Mouse (Mus musculus) heart, postnatal 0 days (tissue): ENCODE data around the gene Ssr4. TPM values are rescaled to one million over a fixed set of nuclear protein-coding genes. Genes with fewer than 3 reads are reported as not detected.

Source experiments
- ATAC-seq: fragments of 200-750 bp; cut with Nextera tagmentation; 2 replicates; pipeline ENCODE4 v1.8.0; 2017; ENCODE audit warnings: low read depth, moderate number of reproducible peaks, moderate library complexity; ENCODE audit not compliant: insufficient read depth
- DNase-seq: peaks from one replicate; pipeline ENCODE4 v3.0.0-alpha.2; 2016; ENCODE audit warnings: low spot score
- H3K27ac ChIP-seq: fragments of 300-500 bp; sonication (generic); 2 replicates; pipeline ENCODE4 v1.5.1; 2014; ENCODE audit warnings: low read depth, mild to moderate bottlenecking
- H3K27me3 ChIP-seq: fragments of 300-500 bp; sonication (generic); 2 replicates; pipeline ENCODE4 v1.6.1; 2014; ENCODE audit warnings: low read length, mixed read lengths; ENCODE audit not compliant: control insufficient read depth, insufficient read depth
- H3K36me3 ChIP-seq: fragments of 300-500 bp; sonication (generic); replicated peaks from 2 replicates; pipeline ENCODE4 v1.6.1; 2014; ENCODE audit warnings: low read length, mixed read lengths; ENCODE audit not compliant: control insufficient read depth, insufficient read depth
- H3K4me1 ChIP-seq: fragments of 300-500 bp; sonication (generic); 2 replicates; pipeline ENCODE4 v1.6.1; 2014; ENCODE audit warnings: antibody characterized with exemption; ENCODE audit not compliant: control insufficient read depth, insufficient read depth
- H3K4me2 ChIP-seq: fragments of 300-500 bp; sonication (generic); 2 replicates; pipeline ENCODE4 v1.6.1; 2014; ENCODE audit warnings: low read depth, mild to moderate bottlenecking, low read length, moderate library complexity
- H3K4me3 ChIP-seq: fragments of 300-500 bp; sonication (generic); 2 replicates; pipeline ENCODE4 v1.5.1; 2014; ENCODE audit warnings: low read depth, low read length
- H3K9ac ChIP-seq: fragments of 300-500 bp; sonication (generic); replicated peaks from 2 replicates; pipeline ENCODE4 v1.6.1; 2014; ENCODE audit warnings: low read depth, low read length, mixed read lengths
- H3K9me3 ChIP-seq: fragments of 300-500 bp; sonication (generic); replicated peaks from 2 replicates; pipeline ENCODE4 v1.6.1; 2016; ENCODE audit warnings: low read length; ENCODE audit not compliant: control insufficient read depth
- CTCF ChIP-seq: IDR thresholded peaks from 2 replicates; pipeline ENCODE4 v1.5.1; 2016; ENCODE audit warnings: antibody characterized with exemption, control low read depth, low read depth
- EP300 ChIP-seq: IDR thresholded peaks from 2 replicates; pipeline ENCODE4 v1.6.1; 2016; ENCODE audit warnings: antibody characterized with exemption, low read depth
- WGBS: fragments of 180-500 bp; shearing (Covaris S2); extraction: QIAGEN DNeasy Blood & Tissue Kit; methylation state at CpG from one replicate; pipeline ENCODE4 v1.1.7; 2014; 5-methylcytosine and 5-hydroxymethylcytosine counted together
- polyA plus RNA-seq: library from polyadenylated mRNA; unstranded; fragments of >200 nt; fragmentation: Nextera tagmentation; extraction: Ambion mirVana; gene quantifications from 2 replicates; pipeline ENCODE4 v1.2.1, GENCODE M21; 2015
- total RNA-seq: library from RNA; depleted of rRNA; stranded (reverse); fragments of >200 nt; gene quantifications from 2 replicates; pipeline ENCODE4 v1.2.3, GENCODE M21; 2014; ENCODE audit warnings: low replicate concordance

Gene Ssr4
- total and polyA plus RNA-seq, 2 experiments from 2014 or later, result 146 to 181 TPM

DNA sequence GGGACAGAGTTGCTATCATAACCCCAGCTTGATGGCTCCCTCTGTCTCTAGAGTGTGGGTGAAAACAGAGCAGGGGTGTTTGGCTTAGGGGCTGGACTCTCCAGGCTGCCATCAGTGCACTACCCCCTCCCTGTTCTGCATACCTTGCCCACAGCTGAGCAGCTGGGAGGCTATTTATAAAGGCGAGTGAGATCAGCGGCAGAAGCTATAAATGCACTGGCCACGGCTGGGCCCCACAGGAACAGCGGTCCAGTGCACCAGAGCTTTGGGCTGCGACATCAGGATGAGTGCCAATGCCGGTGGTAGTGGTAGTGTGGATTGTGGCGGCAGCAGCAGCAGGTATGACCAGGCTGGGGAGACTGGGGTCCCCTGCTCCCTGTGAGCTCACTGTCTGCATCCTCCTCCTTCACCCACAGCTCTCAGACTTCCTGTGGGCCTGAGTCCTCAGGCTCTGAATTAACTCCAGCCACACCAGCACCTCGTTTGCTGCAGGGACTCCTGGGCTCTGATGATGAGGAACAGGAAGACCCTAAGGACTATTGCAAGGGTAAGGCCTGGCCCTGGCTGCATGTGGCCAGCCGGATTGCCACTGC, 12.6 kb upstream of the Ssr4 start, which contains the start of gene Srpk3:
Gene Srpk3, plus strand, starts transcription at position 238 of the 593 bp plus-strand sequence.
- Histone ChIP-seq H3K4me3 (peak within 1 kb of the TSS; percentile 38), H3K27ac (peak within 1 kb of the TSS; percentile 93), H3K9me3 (no peaks in the 10 kb centered on the region), H3K27me3 (no peaks in the 10 kb centered on the region), H3K36me3 (peaks cover 24% of the 10 kb centered on the region), H3K4me1 (no peaks in the 10 kb centered on the region), H3K9ac (peak within 1 kb of the TSS; percentile 55), H3K4me2 (peak within 1 kb of the TSS; percentile 57)
- DNase-seq (peak; percentile 63), ATAC-seq (peak; percentile 87)
- 32% methylated on average over 9 of the region's 9 CpGs for WGBS
- no peak for TF ChIP-seq EP300
- peak; percentile 4; the same call in 1 of the 2 replicates for TF ChIP-seq CTCF

DNA sequence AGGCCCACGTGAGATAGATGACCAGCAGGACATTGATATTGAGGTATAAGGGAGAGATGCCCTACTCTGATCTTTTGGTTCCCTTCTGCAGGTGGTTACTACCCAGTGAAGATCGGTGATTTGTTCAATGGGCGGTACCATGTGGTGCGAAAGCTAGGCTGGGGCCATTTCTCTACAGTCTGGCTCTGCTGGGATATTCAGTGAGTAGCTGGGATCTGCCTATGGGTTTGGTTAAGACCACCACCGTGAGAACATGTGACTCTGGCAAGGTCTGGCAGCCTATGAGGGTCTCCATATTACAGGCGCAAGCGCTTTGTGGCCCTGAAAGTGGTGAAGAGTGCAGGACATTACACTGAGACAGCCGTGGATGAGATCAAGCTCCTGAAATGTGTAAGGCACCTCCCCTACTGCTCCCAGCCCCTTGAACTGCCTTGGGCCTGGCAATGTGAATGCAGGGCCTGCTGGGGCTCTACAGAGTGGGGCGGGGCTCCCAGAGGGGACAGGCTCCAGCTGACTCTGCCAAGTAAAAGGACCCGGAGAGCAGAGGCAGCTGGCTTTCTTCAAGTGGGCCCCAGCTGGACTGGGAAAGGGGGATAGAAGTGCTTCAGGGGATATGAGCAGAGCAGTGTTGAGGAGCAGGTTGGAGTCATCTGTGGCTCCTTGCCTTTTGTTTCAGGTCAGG, 11.9 kb upstream of the Ssr4 start:
- ATAC-seq (peak; percentile 74), DNase-seq (peak; percentile 38)
- Histone ChIP-seq H3K36me3 (peaks cover 31% of the 10 kb centered on the region), H3K9ac (peak overlapping the region; percentile 55), H3K4me2 (peak overlapping the region; percentile 57), H3K9me3 (no peaks in the 10 kb centered on the region), H3K27ac (peak overlapping the region; percentile 93), H3K27me3 (no peaks in the 10 kb centered on the region), H3K4me1 (no peaks in the 10 kb centered on the region), H3K4me3 (peak overlapping the region; percentile 38)
- WGBS, result 41% methylated on average over 10 of the region's 10 CpGs
- TF ChIP-seq EP300 (no peak), CTCF (no peak)

DNA sequence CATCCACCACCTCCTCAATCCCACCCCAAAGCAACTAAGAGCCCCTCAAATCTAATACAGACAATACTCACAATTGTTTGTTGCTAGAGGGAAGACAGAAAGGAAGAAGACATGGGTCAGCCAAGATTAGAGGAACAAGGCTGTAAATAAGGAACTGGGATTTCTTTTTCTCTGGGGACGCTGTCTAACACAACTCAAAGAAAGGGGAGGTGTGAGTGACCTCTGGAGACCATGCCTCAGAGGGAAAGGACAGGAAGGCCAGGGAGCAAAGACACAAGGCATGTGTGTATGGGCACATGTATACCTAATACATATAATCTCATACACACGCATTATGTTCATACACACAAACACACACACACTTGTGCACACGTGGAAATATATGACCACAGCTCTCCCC, 4.6 kb upstream of the Ssr4 start:
- Histone ChIP-seq H3K9ac (no peak overlapping the region), H3K9me3 (no peaks in the 10 kb centered on the region), H3K27ac (no peak overlapping the region), H3K27me3 (no peaks in the 10 kb centered on the region), H3K4me2 (no peak overlapping the region), H3K36me3 (peaks cover 45% of the 10 kb centered on the region), H3K4me3 (no peak overlapping the region), H3K4me1 (peaks cover 10% of the 10 kb centered on the region; the same call in 1 of the 2 replicates)
- no peak for TF ChIP-seq CTCF
- no peak for TF ChIP-seq EP300
- WGBS, result 79% methylated on average over 3 of the region's 3 CpGs
- DNase-seq (no peak), ATAC-seq (no peak)

DNA sequence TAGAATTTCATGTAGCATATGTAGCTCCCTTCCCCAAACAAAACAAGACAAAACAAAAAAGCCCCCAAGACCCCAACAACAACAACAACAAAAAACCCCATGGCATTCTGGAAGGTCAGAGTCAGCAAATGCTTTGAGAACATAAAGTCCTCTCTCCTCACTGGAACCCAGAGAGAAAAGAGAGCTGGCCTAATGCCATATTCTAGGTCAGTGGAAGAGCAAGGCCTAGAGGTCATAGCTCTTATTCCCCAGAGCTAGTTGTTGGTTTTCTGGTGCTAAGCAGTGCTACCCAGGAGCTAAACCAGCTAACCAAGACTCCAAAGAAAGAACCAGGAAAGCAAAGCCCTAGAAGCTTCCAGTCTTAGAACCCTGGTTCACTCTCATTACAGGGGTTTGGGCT, 1.2 kb upstream of the Ssr4 start:
- DNase-seq, result peak; percentile 40
- H3K4me1 ChIP-seq, result peaks cover 10% of the 10 kb centered on the region; the same call in 1 of the 2 replicates

DNA sequence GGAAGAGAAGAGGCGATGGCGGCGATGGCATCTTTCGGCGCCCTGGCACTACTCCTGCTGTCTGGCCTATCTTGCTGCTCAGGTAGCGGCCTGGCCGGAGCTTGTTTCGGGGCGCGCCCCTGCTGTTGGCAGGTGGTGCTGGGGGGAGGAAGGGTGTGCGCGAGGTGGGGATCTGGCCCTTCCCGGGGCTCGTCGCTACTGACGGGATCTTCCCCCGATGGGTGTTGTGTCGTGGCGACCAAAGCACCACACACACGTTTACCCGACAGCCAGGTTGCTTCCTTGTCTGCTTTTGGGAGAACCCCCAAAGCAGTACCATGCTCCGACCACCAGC, 364 bp downstream of the Ssr4 start:
- no peaks in the 10 kb centered on the region for H3K9me3 ChIP-seq
- H3K27me3 ChIP-seq, result no peaks in the 10 kb centered on the region
- peak overlapping the region; percentile 58 for H3K4me3 ChIP-seq
- H3K4me1 ChIP-seq, result peaks cover 10% of the 10 kb centered on the region; the same call in 1 of the 2 replicates
- DNase-seq (no peak), ATAC-seq (peak; percentile 9; the same call in 1 of the 2 replicates)
- peak overlapping the region; percentile 97 for H3K27ac ChIP-seq
- peak overlapping the region; percentile 74 for H3K4me2 ChIP-seq
- 10% methylated on average over 18 of the region's 22 CpGs for WGBS
- H3K36me3 ChIP-seq, result peaks cover 10% of the 10 kb centered on the region; the same call in 1 of the 2 replicates
- peak overlapping the region; percentile 78 for H3K9ac ChIP-seq
- no peak for TF ChIP-seq CTCF
- TF ChIP-seq EP300, result no peak

More for the DNA sequence above, 1.2 kb upstream of the Ssr4 start:
- Histone ChIP-seq H3K27me3 (no peaks in the 10 kb centered on the region), H3K36me3 (peaks cover 14% of the 10 kb centered on the region; the same call in 1 of the 2 replicates), H3K4me2 (peak overlapping the region; percentile 60), H3K9ac (peak overlapping the region; percentile 78), H3K9me3 (no peaks in the 10 kb centered on the region), H3K27ac (peak overlapping the region; percentile 97), H3K4me3 (peak overlapping the region; percentile 58)
- TF ChIP-seq EP300 (no peak), CTCF (no peak)
- no peak for ATAC-seq
